Mouse (Mus musculus) kidney, adult 8-10 months (tissue): Measurements from ENCODE around the gene Kif20b.

Experiments used
- DNase-seq, 2 experiments: peaks; one replicate each; pipeline ENCODE4 v3.0.0; 2022

Gene Kif20b

DNA sequence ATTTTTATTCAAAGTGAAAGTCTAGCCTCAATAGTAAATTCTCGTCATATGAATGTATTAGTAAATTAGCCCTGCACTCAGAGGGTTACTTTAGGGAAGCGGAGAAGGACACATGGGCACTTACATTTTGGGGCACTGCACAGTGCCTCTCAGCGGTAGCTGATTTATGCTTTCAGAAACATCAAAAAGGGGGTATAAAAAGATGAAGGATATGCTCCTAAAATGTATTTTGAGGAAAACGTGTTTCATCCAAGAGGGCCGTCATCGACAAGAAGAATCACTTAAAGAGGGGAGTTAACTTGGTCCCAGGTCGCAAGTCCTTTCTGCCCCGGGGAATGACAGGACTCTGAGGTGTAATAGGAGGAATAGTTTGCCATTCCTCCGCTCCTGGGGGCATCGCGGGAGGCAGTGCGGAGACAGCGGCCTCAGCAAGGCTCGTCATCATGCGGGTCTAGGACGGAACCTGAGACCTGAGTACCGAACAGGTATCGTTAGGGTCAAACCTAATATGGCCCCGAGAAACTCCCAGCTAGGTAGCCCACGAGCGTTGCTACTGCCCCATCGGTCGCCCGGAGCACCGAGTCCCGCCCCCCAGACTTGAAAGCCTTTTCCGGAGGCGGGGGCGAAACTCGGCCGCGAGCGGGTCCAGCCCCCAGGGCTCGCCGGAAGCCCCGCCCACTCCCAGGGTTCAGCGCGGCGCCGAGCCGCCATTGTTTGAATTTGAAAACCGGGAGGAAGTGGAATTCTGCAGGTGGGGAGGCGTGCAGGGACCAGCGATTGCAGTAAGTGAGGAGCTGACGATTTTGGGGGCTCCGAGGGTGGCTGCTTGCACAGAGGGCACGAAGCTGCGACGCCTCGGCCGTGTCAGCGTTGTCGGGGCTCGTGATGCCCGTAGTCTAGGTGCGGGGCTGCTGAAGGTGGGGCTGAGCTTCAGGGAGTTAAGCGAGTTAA is at the start of gene Kif20b:
TSS of gene Kif20b (plus strand) at position 710 of the 951 bp plus-strand sequence.
- DNase-seq, result peak; percentile 87 to 91

DNA sequence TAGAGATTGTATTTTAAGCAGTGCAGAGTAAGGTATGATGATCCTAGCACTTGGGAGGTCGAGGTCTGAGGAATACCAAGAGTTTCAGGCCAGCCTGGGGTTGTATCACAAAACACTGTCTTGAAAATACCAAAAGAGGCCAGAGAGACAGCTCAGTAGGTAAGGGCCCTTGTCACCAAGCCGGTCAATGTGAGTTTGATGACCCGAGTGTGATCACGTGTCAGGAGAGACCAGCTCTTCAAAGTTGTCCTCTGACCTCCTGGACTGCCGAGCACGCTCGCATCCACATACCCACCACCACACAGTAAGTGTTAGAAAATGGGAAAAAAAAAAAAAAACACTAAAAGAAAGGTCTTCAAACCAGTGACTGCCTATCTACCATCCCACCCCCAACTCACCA is 45.5 kb upstream of the Kif20b start:
- peak; percentile 59 to 60 for DNase-seq

DNA sequence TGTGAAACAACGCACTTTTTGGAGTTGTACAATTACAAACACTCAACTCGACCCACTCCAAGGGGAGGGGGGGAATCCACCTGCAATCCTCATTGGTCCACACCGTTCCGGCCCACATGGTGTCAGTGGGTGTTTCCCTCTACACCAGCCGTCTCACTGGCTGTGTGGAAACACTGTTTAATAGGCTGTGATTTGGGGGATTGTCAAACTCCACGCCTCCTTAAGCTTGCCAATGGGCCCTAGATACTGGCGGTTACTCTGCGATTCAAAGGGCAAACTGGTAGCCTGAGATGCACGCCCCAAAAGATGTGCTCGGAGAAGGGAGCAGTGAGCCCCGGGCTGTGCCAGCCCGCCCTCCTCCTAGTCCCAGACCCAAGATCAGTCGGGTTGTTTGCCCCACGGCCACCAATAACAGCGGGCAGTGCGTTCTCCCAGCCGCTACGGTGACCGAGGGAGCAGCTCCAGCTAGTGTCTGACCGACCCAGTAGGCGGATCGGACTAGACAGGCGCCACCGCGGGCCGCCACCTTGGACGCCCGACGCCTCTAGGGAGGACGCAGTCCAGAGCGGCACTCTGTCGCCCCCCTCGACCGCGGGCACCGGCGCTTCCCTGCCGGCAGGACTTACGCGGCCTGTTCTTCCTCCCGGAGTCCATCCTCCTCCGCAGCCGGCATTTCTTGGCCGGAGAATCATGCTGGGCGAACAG is 44.1 kb upstream of the Kif20b start:
- peak; percentile 96 to 97 for DNase-seq

DNA sequence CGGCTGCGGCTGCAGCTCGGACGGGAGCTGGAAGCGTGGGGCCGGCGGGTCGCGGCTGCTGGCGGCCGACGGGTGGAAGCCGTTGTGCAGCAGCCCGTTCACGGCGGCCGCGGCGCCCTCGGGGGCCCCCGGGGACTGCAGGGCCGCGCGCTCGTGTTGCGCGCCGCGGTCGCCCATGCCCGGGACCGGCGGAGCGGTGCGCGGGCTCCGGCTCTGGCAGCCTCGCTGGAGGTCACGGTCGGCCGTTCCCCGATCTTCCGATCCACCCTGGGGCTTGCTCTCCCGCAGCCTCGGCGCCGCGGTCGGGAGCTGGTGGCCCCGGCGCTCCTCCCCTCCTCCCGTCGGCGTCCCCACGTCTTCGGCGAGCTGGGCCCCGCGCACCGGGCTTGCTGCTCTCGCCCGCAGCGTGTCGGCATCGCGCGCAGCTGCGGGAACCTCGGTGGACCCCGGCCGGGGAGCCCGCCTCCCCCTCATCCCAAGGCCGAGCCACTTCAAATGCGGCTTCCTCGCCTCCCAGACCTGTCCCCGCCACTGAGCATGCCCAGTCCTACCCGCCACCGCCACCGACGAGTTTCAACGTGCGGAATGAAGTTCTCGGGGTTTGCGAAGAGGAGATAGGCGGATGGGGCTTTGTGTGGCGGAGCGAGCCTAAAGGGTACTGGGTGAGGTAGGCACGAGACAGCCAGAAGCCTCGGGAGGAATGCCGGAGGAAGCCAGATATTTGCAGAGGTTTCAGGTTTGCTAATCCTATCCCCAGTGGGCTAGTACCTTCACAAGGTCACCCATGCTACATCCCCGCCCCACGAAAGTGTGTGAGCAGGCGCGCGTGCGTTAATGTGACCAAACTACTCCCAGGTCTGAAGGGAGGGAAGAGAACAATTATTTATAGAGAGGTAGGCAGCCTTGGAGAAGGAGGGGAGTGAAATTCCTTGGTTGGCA is 43.3 kb upstream of the Kif20b start, which contains the start of gene Pank1:
TSS of gene Pank1 (minus strand) at position 853 of the 939 bp plus-strand sequence.
- DNase-seq, result peak; percentile 86 to 89

DNA sequence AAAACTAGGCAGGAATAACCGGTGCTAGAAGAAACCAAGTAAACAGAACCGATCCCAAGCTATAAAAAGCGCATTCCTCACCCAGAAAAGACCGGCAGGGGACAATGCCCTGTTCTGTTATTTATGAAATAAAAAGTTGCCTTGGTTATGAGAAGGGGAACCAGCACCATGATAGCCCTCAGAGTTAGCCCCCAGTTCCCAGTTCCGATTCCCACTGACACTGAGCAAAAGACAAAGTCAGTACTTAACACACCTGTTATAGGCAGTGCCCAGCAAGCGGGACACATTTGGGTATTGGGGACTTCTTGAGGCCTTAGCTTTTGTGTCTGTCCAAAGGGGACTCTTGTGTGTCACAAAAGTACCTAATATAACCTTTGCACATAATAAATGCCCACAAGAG is 42.5 kb upstream of the Kif20b start:
- no peak for DNase-seq

DNA sequence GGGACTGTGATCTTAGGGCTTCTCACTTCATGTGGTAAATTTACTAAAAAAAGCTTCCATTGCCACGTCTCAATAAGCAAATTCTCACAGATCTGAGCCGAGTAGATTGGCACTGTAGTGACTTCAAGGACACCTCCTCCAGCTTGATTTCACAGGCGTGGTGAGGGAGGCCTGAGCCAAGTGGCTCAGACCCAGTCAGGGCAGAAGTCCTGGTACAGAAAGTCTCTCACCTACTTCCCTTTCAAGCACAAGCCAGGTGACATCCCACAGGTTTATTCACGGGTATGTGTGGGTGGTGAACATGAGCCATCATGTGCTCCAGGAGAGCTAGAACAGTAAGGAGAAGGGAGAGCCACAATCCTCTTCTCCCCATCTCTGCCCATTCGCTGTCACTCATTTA is 41.0 kb upstream of the Kif20b start:
- DNase-seq, result peak in 1 of 2 experiments; percentile 47

DNA sequence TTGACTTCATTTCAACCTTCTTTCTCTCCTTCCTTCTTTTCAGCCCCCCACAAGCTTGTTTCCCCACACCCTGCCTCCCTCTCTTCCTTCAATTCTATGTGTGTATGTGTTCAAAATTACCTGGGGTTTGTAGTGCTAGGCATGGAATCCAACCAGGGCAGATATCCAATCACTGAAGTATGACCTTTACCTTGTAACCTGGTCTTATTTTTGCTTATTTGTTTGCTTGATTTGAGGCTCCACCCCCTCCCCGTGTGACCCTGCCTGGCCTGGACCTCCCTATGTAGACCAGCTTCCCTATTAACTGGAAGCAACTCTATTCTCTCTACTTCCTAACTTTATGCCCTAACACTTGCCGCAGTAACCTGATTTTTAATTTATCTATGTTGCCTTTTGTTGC is 39.7 kb upstream of the Kif20b start:
- no peak for DNase-seq

DNA sequence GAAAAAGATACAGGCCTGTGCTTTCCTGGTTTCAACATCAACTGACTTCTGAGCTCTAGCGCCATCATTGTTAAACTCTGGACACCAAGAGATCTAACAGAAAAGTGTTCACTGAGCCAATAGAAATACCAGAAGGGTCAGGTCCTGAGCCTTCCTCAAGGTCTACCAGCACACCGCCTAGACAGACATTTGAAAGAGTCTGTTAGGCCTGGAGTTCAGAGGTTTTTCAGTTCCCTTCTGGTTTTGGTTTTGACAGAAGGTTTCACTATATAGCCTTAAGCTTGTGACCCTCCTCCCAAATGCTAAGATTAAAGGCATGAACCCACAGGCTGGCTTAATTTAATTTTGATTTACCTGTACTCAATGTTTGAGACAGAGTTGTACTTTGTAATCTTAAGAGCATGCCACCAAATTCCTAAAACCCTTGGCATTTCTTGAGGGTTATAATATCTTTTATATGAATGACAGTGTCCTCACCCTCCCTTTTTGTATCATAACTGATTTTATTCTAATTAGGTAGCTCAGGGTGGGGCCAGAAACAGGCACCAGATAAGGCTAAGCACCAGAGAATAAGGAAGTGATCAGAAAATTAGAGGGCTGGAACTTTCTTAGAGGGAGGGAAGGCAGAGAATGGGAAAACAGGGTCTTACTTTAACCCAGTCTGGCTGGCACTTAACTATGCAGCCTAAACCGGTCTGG is 38.5 kb upstream of the Kif20b start:
- DNase-seq, result no peak

DNA sequence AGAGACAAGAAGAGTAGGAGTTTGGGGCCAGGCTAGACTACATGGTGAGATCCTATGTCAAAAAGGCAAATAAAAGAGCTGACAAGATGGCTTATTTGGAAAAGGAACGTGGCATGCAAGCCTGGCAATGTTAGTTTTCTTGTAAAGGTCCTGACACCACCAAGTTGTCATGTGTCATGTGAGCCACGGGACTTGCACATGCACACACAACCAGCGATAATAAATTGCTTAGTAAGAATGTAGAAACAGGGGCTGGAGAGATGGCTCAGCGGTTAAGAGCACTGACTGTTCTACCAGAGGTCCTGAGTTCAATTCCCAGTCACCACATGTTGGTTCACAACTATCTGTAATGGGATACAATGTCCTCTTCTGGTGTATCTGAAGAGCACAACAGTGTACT is 35.8 kb upstream of the Kif20b start:
- DNase-seq, result no peak

DNA sequence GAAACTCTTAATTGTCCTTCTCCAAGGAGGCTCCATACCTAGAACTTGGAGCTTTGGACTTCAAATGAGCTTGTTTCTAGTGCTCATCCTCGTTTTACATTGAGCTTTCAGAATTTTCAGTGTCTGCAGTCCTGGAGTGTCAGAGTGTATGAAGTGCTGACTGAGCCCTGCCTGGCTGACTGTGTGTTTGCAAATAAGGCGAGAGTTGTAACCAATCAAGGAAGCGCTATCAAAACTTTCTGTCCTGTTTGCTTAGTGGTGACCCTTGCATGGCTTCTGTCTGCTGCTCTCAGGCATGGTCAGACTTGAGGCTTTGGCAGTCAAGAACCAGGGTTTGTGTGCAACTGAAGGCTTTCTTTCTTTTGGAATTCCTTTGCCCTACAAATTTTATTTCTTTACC is 31.2 kb upstream of the Kif20b start:
- no peak for DNase-seq

DNA sequence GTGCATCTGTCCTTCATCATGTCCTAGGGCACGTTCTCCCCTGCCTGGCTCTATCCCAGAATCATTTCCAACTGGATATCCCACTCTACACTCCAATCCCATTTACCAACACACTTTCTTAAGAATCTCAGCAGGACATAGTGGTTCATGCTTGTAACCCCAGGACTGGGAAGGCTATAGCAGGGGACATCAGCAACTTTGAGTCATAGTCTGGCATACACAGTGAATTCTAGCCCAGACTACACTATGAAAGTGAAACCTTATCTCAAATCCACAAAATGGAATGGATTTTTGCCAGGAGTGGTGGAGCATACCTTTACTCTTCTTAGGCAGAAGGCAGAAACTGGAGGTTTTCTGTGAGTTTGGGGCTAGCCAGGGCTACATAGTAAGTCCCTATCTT is 30.6 kb upstream of the Kif20b start:
- DNase-seq, result no peak

DNA sequence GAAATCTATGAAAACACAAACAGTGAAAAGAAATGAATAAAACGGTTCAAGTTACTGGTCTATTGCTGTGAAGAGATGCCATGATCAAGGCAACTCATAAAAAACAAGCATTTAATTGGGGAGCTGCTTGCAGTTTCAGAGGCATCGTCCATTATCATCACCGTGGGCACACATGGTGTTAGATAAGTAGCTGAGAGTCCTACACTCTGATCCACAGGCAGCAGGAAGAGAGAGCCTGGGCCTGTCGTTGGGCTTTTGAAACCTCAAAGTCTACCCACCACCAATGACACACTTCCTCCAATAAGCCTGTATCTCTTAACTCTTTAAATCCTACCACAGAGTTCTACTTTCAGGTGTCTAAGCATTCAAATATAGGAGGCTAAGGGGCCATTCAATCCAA is 27.1 kb upstream of the Kif20b start:
- DNase-seq, result no peak

DNA sequence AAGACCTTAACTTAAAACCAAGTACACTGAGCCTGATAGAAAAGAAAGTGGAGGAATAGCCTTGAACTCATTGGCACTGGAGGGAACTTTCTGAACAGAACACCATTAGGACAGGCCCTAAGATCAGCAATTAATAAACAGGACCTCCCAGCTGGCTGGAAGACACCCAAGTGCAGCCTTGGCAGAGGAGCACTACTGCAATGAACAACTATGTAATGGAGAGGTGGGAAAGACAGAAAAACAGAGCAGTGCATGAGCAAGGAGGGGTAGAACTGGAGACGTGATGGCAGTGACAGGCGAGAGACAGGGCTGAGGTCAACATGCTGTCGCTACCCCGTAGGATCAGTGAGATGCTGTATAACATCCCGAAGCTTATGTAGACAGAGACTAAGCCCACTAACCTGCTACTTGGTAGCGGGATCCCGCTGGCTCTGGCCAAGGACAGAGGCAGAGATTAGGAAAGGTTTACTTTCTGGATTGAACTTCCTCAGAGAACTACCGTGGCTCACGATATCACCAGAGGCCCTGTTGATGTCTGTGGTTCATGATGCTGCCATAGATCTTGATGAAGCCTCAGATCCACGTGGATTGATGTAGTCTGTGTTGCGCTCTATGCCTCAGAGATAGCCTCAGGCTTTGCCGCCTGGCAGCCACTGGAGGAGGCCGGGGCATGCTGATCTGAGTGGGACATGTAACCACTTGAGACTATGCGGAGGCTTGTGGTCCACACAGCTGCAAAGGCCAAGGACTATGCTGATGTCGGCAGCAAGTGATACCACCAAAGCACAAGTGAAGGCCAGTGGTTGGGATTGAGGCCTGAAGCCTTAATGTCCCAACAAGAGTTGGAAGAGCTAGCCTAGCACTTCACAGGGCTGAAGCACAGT is 24.8 kb upstream of the Kif20b start:
- no peak for DNase-seq

DNA sequence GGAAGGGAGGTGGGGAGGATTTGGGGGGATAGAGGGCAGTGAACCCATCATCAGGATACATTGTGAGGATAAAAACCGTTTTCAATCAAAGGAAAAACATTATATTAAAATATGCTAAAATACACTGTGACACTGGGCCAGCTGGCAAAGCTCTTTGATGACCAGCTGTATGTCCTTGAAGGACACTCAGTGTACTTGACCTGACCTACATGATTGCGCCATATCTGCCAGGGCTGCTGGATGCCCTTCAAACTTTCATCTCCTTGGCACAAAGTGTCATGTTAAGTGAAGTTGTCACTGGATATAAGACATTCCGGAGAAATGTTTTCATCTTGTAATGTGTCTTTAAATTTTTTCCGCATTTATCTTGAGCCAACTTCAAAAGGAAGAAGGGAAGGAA is 23.2 kb upstream of the Kif20b start:
- DNase-seq, result no peak

DNA sequence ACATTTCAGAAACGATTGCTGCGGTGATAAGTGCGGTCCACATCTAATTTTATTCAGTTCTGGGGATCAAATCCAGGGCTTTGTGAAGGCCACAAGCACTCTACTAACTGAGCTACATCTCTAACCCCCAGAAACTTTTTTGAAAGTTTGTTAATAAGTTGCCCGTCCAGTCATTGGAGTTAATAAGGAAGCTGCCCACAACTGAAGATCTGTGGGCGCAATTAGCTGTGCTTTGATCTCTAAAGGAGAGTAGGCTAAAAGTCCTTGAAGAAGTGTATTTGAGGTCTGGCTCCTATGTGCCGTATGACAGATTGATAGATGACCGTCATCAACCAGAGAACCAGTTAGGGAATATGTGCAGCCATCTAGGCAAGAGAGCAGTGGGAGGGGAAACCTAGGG is 20.9 kb upstream of the Kif20b start:
- DNase-seq, result no peak

DNA sequence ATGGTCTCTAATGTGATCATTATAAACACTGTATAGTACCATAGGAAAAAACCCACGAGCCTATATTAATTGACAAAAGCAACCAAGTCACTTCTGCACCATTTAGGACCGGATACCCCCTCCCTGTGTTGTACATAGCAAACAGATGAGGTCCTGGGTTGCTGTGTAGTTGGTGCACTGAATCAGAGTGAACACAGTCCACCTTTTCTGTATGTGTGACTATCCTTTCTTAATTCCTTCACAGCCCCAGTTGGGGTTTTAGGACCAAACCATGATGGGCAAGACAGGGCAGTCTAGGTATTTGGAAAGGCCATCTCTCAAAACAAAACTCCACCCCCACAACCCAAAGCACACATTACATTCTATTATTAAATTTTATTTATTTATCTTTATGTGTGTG is 20.4 kb upstream of the Kif20b start:
- DNase-seq, result no peak

DNA sequence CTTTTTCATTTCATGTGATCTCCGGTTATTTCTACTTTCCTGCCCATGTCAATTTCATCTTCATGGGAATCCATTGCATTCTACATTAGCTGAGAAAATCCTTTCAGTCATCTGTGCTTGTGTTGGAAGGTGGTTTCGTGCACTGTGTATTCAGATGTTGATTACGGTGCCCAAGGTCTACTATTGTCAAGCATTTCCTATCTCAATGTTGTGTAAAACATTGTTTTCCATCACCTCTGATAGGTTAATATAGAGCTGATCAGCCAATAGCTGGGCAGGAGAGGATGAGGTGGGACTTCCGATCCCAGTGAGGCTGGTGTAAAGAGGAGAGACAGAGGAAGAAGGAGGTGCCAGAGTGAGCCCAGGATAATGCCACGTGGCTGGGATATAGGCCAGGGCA is 18.1 kb upstream of the Kif20b start:
- DNase-seq, result no peak

DNA sequence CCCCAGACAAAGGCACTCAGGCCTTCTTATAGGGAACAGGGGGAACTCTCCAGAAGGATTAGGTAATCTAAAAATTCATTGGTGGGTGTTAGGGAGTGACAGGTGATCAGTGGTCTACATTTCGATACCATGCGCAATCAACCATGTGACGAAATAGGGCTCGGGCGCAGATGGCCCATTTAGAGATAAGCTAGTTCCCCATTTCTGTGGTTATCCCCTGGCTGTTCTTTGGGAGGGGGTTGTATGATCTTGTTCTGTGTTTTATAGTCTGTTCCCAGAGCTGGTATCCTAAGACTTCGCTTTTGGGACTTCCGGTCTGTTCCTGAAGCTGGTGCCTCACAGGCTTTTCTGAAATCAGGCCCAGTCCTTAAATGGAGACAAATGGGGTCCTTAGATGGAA is 16.7 kb upstream of the Kif20b start:
- no peak for DNase-seq

DNA sequence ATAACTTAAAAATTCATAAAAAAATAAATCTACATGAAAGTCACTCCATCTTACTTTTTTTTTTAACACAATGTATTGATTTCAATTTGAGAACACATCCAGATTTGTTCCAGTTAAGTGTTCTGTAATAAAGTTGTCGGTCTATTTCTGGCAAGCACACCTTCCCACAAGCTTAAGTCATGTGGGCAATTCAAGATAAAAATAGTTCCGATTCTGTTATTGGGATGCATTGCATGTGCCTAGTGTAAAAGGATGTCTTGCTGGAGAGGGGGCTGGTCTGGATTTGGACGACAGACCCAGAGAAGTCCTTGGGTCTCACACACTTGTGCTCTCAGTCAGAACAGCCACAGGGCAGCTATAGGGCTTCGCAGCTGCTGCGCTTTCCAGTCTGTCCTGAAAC is 15.4 kb upstream of the Kif20b start:
- no peak for DNase-seq

DNA sequence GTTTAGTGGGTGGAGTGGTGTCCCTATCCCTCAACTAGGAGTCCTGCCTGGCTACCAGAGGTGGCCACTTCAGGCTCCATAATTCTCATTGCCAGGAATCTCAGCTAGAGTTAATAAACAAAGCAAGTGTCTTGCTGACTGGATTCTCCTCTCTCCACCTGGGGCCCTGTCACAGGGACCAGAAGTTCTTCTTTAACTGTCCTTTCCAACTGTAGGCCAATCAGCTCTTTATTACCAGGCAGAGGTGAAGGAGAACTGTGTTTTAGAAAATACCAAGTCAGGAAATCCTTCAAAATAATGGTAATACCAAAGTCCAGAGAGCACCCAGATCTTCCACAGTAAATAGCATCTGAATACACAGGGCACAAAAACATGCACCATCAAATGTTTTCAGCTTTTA is 9.8 kb upstream of the Kif20b start:
- peak in 1 of 2 experiments; percentile 30 for DNase-seq

DNA sequence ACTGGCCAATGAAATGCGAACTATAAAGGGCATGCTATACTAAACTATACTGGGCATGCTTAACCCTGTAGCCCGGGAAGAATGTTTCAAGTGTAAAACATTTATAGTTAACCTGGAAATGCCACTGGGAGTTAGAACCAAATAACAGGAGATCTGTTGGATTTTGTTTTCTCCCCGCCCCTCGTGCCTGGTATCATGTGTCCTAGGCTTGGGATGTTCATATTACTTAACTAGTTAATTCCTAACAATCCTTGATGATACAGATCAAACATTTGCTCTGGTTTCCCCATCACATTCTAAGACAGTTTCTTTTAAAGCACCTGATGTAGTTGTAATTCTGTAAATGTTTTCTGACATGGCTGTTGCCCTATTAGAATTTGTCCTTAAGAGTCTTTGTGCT is 2.1 kb upstream of the Kif20b start:
- peak; percentile 47 to 73 for DNase-seq
